Mouse (Mus musculus): ENCODE results near the gene Lama5. TPM values are rescaled to one million over a fixed set of nuclear protein-coding genes. Genes with fewer than 3 reads are reported as not detected.
A peak's percentile ranks its signal among the peaks of the same experiment; 100 is the strongest.

Lama5 gene
- polyA plus RNA-seq, 1 experiment, result 7.0 TPM

DNA sequence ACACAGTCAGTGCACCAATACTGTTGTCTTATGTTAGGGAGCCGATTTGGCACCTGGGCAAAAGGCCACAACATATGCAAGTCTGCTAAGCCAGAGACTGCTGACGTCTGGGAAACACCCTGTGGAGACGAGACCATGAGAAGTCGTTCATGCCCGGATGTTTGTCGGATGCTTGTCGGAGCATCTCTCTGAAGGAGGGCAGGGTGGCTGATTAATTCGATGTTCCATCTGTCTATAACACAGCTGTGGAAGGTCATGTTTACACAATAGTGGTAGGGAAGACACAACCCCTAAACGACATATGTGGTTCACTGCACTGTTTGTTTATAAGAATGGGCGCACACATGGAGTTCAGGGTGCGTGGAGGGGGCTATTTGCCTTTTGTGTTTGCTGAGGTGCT lies 25.0 kb downstream of the Lama5 start:
- no peak for DNase-seq
- WGBS, result 28% methylated on average over 11 of the region's 11 CpGs
- H3K27me3 ChIP-seq (ENCODE audit: control insufficient read depth, insufficient read depth, low read length), result no peaks in the 10 kb centered on the region
- H3K4me3 ChIP-seq (replicated peaks; ENCODE audit: insufficient read depth, low read depth, low read length), result no peak overlapping the region
- H3K27ac ChIP-seq (ENCODE audit: insufficient read depth, low read length), result no peak overlapping the region
- TF ChIP-seq POLR2A (IDR thresholded peaks at IDR 0.05; ENCODE audit: borderline replicate concordance, insufficient read depth, low read length) (no peak), CTCF (IDR thresholded peaks at IDR 0.05; ENCODE audit: borderline replicate concordance, insufficient read depth, low read depth, low read length) (no peak)
- H3K4me1 ChIP-seq (ENCODE audit: control insufficient read depth, insufficient read depth, low read length), result peaks cover 16% of the 10 kb centered on the region

DNA sequence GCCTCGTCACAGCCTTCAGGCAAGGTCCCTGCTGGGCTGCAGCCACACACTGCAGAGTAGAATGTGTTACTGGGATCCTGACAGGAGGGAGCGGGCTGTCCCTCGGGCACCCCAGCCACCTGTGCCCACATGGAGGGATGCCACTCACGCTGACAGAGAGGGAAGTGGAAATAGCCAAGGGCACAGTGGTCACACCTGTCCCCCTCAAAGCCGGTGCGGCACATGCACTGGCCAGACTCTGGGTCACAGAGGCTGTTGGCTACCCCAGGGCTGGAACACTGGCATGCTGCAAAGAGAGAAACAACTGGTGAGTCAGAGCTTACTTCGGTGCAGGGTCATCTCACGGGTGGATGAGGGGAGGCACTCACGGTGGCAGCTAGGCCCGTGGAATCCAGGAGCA lies 26.9 kb downstream of the Lama5 start:
- Histone ChIP-seq H3K4me1 (ENCODE audit: control insufficient read depth, insufficient read depth, low read length) (peaks cover 16% of the 10 kb centered on the region), H3K4me3 (replicated peaks; ENCODE audit: insufficient read depth, low read depth, low read length) (no peak overlapping the region), H3K27ac (ENCODE audit: insufficient read depth, low read length) (no peak overlapping the region), H3K27me3 (ENCODE audit: control insufficient read depth, insufficient read depth, low read length) (no peaks in the 10 kb centered on the region)
- no peak for TF ChIP-seq POLR2A (IDR thresholded peaks at IDR 0.05; ENCODE audit: borderline replicate concordance, insufficient read depth, low read length)
- TF ChIP-seq CTCF (IDR thresholded peaks at IDR 0.05; ENCODE audit: borderline replicate concordance, insufficient read depth, low read depth, low read length), result no peak
- DNase-seq, result no peak
- WGBS, result 48% methylated on average over 10 of the region's 10 CpGs

DNA sequence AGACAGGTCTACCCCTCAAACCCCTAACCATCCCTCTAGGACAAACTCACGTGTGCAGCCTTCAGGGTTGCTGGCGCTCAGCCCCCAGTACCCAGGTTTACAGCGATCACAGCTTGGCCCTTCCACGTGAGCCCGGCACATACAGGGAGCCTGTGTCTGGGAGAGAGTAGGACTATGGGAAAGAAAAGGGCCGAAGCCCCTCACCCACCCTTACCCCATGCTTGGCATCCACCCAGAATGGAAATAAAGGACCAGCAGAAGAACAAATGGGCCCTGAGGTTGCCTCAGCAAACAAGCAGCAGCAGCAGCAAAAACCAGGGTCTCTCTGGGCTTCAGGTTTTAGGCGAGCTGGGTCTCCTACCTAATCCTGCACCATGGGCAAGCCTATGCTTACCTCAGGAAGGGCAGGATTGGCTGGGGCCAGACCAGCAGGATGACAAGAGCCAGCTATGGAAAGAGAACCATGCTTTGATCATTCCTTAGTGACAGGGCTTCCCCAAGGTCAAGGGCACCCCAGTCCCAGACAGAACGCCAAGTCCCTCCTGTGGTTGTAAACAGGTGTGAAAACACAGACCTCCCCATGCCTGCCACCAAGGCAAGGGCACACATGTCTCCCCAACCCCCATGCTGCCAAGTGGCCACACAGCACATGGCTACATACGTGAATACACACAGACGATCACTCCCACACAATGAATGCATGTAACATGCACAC lies 28.2 kb downstream of the Lama5 start:
- TF ChIP-seq POLR2A (IDR thresholded peaks at IDR 0.05; ENCODE audit: borderline replicate concordance, insufficient read depth, low read length), result no peak
- no peak for TF ChIP-seq CTCF (IDR thresholded peaks at IDR 0.05; ENCODE audit: borderline replicate concordance, insufficient read depth, low read depth, low read length)
- H3K27me3 ChIP-seq (ENCODE audit: control insufficient read depth, insufficient read depth, low read length), result no peaks in the 10 kb centered on the region
- DNase-seq, result no peak
- no peak overlapping the region for H3K27ac ChIP-seq (ENCODE audit: insufficient read depth, low read length)
- no peak overlapping the region for H3K4me3 ChIP-seq (replicated peaks; ENCODE audit: insufficient read depth, low read depth, low read length)
- 74% methylated on average over 10 of the region's 10 CpGs for WGBS
- peaks cover 11% of the 10 kb centered on the region; the same call in 1 of the 2 replicates for H3K4me1 ChIP-seq (ENCODE audit: control insufficient read depth, insufficient read depth, low read length)

DNA sequence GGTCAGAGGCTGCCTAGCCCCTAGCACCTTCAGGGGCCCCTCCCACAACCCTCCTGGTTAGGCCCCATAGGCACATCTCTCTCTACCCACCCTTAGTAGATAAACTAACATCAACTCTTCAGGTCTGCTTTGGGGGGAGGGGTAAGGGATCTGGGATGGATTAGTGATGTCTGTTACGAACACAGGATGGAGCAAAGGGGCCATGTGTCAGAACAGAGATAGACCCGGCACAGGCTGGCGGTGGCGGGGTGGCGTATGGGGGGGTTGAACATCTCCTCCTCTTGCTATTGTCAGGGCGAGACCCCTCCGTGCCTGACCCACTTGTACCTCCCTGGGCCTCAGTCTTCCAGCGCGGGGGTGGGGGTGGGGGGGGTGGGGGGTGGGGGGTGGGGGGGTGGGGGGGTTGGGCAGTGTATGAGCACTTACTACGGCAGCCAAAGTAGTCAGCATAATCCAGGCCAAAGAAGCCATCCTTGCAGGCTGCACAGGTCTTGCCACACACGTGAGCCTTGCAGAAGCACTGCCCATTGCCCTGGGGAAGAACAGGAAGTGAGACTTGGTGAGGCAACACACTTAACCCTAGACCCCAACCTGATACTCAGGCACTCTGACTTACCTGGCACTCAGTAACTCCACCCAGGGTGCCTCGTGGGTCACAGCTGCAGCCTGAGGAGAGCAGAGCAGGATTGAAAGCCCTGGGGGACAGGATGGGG lies 28.9 kb downstream of the Lama5 start:
- 76% methylated on average over 12 of the region's 12 CpGs for WGBS
- H3K27me3 ChIP-seq (ENCODE audit: control insufficient read depth, insufficient read depth, low read length), result no peaks in the 10 kb centered on the region
- H3K27ac ChIP-seq (ENCODE audit: insufficient read depth, low read length), result no peak overlapping the region
- TF ChIP-seq POLR2A (IDR thresholded peaks at IDR 0.05; ENCODE audit: borderline replicate concordance, insufficient read depth, low read length), result no peak
- no peak for TF ChIP-seq CTCF (IDR thresholded peaks at IDR 0.05; ENCODE audit: borderline replicate concordance, insufficient read depth, low read depth, low read length)
- 0 out of 2 replicates have a peak, but pooled peaks cover 4% of the 10 kb centered on the region for H3K4me1 ChIP-seq (ENCODE audit: control insufficient read depth, insufficient read depth, low read length)
- no peak overlapping the region for H3K4me3 ChIP-seq (replicated peaks; ENCODE audit: insufficient read depth, low read depth, low read length)
- DNase-seq, result no peak

DNA sequence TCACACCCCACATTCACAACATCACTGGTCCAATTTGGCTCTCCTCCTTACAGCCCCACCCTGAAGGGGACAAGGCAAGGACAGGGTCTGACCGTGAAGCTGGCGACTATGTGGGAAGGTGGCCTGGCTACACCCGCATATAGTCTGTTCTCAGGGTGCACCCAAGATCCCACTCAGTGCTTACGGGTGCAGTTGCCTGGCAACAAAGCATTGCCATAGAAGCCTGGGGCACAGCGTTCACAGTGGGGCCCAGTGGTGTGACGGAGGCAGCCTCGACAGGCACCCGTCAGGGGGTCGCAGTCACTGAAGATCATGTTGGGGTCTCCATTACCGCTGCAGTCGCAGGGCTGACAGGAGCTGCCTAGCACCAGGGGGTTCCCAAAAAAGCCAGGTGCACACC lies 38.3 kb downstream of the Lama5 start:
- no peak for TF ChIP-seq CTCF (IDR thresholded peaks at IDR 0.05; ENCODE audit: borderline replicate concordance, insufficient read depth, low read depth, low read length)
- WGBS, result 79% methylated on average over 11 of the region's 11 CpGs
- Histone ChIP-seq H3K4me3 (replicated peaks; ENCODE audit: insufficient read depth, low read depth, low read length) (no peak overlapping the region), H3K27me3 (ENCODE audit: control insufficient read depth, insufficient read depth, low read length) (no peaks in the 10 kb centered on the region), H3K4me1 (ENCODE audit: control insufficient read depth, insufficient read depth, low read length) (peaks cover 3% of the 10 kb centered on the region), H3K27ac (ENCODE audit: insufficient read depth, low read length) (no peak overlapping the region)
- DNase-seq, result no peak

DNA sequence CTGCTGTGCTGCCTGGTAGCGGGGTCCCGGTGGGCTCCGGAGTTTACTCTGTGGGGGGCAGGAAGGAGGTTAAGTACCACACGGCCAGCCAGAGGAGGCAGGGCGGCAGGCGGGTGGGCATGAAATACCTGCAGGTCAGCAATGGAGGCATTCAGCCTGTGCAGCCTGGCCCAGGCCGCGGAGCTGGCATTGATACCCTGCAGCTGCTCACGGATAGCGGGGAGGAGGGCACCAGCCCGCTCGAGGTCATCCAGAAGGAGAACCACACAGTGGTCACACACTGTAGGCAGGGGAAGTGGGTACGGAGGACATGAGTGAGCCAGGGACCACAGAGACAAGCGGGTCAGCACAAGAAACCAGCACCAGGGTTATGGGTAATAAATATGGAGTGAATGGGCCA lies 40.0 kb downstream of the Lama5 start:
- Histone ChIP-seq H3K27me3 (ENCODE audit: control insufficient read depth, insufficient read depth, low read length) (no peaks in the 10 kb centered on the region), H3K27ac (ENCODE audit: insufficient read depth, low read length) (no peak overlapping the region), H3K4me1 (ENCODE audit: control insufficient read depth, insufficient read depth, low read length) (peaks cover 8% of the 10 kb centered on the region), H3K4me3 (replicated peaks; ENCODE audit: insufficient read depth, low read depth, low read length) (no peak overlapping the region)
- no peak for DNase-seq
- no peak for TF ChIP-seq CTCF (IDR thresholded peaks at IDR 0.05; ENCODE audit: borderline replicate concordance, insufficient read depth, low read depth, low read length)
- TF ChIP-seq POLR2A (IDR thresholded peaks at IDR 0.05; ENCODE audit: borderline replicate concordance, insufficient read depth, low read length), result no peak
- WGBS, result 60% methylated on average over 14 of the region's 14 CpGs

DNA sequence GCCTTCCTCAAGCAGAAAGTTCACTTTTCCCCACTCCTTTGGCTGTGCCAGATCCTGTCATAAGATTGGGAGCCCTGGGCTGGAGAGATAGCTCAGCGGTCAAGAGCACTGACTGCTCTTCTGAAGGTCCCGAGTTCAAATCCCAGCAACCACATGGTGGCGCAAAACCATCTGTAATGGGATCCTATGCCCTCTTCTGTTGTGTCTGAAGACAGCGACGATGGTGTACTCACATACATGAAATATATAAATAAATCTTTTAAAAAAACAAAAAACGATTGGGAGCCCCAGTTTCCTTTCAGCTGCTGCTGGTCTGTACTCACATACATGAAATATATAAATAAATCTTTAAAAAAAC lies 40.9 kb downstream of the Lama5 start:
- Histone ChIP-seq H3K27ac (ENCODE audit: insufficient read depth, low read length) (no peak overlapping the region), H3K4me3 (replicated peaks; ENCODE audit: insufficient read depth, low read depth, low read length) (no peak overlapping the region), H3K27me3 (ENCODE audit: control insufficient read depth, insufficient read depth, low read length) (no peaks in the 10 kb centered on the region), H3K4me1 (ENCODE audit: control insufficient read depth, insufficient read depth, low read length) (peaks cover 8% of the 10 kb centered on the region)
- TF ChIP-seq CTCF (IDR thresholded peaks at IDR 0.05; ENCODE audit: borderline replicate concordance, insufficient read depth, low read depth, low read length) (0 out of 2 replicates have a peak, but pooled peaks have one; percentile 8), POLR2A (IDR thresholded peaks at IDR 0.05; ENCODE audit: borderline replicate concordance, insufficient read depth, low read length) (no peak)
- no peak for DNase-seq
- 60% methylated on average over 6 of the region's 6 CpGs for WGBS
